Comparison of ENCODE assay signal across 8 mouse cellular contexts in the genomic region with DNA sequence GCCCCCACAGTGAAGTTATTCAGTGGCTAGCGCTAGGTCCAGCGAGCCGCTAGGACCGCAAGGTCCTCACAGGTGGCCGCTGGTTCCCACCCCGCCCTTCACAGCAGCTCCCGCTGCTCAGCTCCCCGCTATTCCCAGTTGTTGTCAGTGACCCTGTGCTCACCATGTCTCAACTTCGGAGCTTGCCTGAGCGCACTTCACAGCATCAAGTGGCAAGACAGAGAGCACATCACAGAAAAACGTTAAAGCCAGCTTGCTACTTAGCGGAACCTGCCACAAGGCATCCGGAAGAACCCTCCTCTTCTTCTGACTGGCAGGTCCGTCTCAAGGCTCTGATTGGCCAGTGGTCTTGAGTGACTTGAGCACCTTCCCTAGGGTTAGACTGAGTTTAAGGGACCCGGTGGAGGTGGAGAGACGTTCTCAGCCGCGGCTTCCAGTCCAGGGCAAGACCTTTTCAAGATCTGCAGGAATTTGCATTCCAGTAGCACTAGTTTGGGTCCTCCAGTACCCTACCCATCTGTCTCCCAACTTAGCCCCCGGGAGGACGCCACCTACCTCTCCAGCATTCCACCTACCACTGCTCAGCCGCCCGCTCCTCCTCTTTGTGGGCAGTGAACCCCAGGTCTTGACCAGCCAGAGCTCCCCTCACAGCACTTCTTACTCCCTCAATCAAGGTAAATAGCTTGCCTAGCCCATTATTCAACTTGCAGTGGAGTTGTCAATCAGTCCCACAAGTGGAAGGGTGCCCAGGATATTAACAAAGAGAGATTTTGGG. TPM values are rescaled to one million over a fixed set of nuclear protein-coding genes. Genes with fewer than 3 reads are reported as not detected.
DNase-seq lines count a peak whose midpoint lies in the region; ATAC-seq and TF ChIP-seq lines count a peak whose summit lies in the region.

No protein-coding gene starts in this region.

- intact Hi-C loops in heart, postnatal 14 days (cut with DNase I) = loop anchor here (2.0 kb wide), 1 partner anchor 29 kb away; no protein-coding TSS in a partner anchor

- TF ChIP-seq EP300 in ES-Bruce4 (IDR thresholded peaks at IDR 0.05; ENCODE audit: insufficient read depth, low read depth, low read length) = 0 out of 2 replicates have a peak, but pooled peaks have one; percentile 4

- peak overlapping the region; percentile 42; the same call in 1 of the 2 replicates for H3K27ac ChIP-seq in ES-Bruce4 (ENCODE audit: insufficient read depth, low read length)
- peak overlapping the region; percentile 74; the same call in 1 of the 2 replicates for H3K27ac ChIP-seq in forebrain, embryonic 14.5 days (ENCODE audit: low read depth, low read length)
- H3K27ac ChIP-seq in neural tube, embryonic 15.5 days (replicated peaks) = peak overlapping the region; percentile 87

- H3K9me3 ChIP-seq in ES-Bruce4 (replicated peaks; ENCODE audit: control insufficient read depth, insufficient read depth, low read length, poor library complexity, severe bottlenecking) = no peaks in the 10 kb centered on the region
- H3K9me3 ChIP-seq in forebrain, embryonic 14.5 days (replicated peaks; ENCODE audit: control insufficient read depth, low read length) = peaks cover 6% of the 10 kb centered on the region
- H3K9me3 ChIP-seq in neural tube, embryonic 15.5 days (replicated peaks) = no peaks in the 10 kb centered on the region

- peak; percentile 96 for DNase-seq in forebrain, embryonic 14.5 days (ENCODE audit: low spot score)
- peak; percentile 82 to 85 for DNase-seq in heart, postnatal 14 days
- peak; percentile 89 for DNase-seq in layer of hippocampus, adult 11-12 months (ENCODE audit: low spot score)
- DNase-seq in lung, adult 18-20 months = peak; percentile 90 to 92
- DNase-seq in testis, postnatal 14 days (ENCODE audit: low spot score) = peak; percentile 85

- peak overlapping the region; percentile 94 for H3K4me3 ChIP-seq in ES-Bruce4 (ENCODE audit: low read depth, low read length)
- peak overlapping the region; percentile 75 for H3K4me3 ChIP-seq in forebrain, embryonic 14.5 days (ENCODE audit: low read depth, low read length)
- H3K4me3 ChIP-seq in neural tube, embryonic 15.5 days (replicated peaks) = peak overlapping the region; percentile 87

- H3K4me2 ChIP-seq in forebrain, embryonic 14.5 days (ENCODE audit: low read length) = peak overlapping the region; percentile 73
- H3K4me2 ChIP-seq in neural tube, embryonic 15.5 days = peak overlapping the region; percentile 84

- TF ChIP-seq POLR2A in ES-Bruce4 (IDR thresholded peaks at IDR 0.05; ENCODE audit: insufficient read depth, low read length) = peak; percentile 67

- H3K27me3 ChIP-seq in ES-Bruce4 (ENCODE audit: control insufficient read depth, insufficient read depth, low read length, poor library complexity, severe bottlenecking) = no peaks in the 10 kb centered on the region
- H3K27me3 ChIP-seq in forebrain, embryonic 14.5 days (replicated peaks; ENCODE audit: control insufficient read depth, insufficient read depth, low read length) = no peaks in the 10 kb centered on the region
- H3K27me3 ChIP-seq in neural tube, embryonic 15.5 days (replicated peaks) = no peaks in the 10 kb centered on the region

- peaks cover 2% of the 10 kb centered on the region for H3K4me1 ChIP-seq in ES-Bruce4 (ENCODE audit: control insufficient read depth, insufficient read depth, low read length)
- H3K4me1 ChIP-seq in forebrain, embryonic 14.5 days (ENCODE audit: control insufficient read depth, insufficient read depth, low read length) = peaks cover 10% of the 10 kb centered on the region
- peaks cover 36% of the 10 kb centered on the region for H3K4me1 ChIP-seq in neural tube, embryonic 15.5 days

- peak overlapping the region; percentile 37 for H3K9ac ChIP-seq in ES-Bruce4 (ENCODE audit: low read depth, poor library complexity, severe bottlenecking)
- H3K9ac ChIP-seq in forebrain, embryonic 14.5 days (ENCODE audit: low read length) = peak overlapping the region; percentile 81
- peak overlapping the region; percentile 77 for H3K9ac ChIP-seq in neural tube, embryonic 15.5 days (replicated peaks)

- TF ChIP-seq CTCF in ES-Bruce4 (IDR thresholded peaks at IDR 0.05; ENCODE audit: low read depth, low read length) = no peak

- peak; percentile 99 for ATAC-seq in cerebellum, adult (ENCODE audit: insufficient number of reproducible peaks, low FRiP score, low TSS enrichment)
- peak; percentile 98 for ATAC-seq in forebrain, embryonic 14.5 days
- ATAC-seq in neural tube, embryonic 15.5 days (ENCODE audit: low FRiP score) = peak; percentile 98

- under 1% methylated on average over 22 of the region's 22 CpGs for WGBS in forebrain, embryonic 14.5 days
- whole genome bisulfite sequencing in neural tube, embryonic 15.5 days = under 1% methylated on average over 22 of the region's 22 CpGs

- peaks cover 7% of the 10 kb centered on the region; the same call in 1 of the 2 replicates for H3K36me3 ChIP-seq in ES-Bruce4 (ENCODE audit: control insufficient read depth, insufficient read depth, low read length, poor library complexity, severe bottlenecking)
- H3K36me3 ChIP-seq in forebrain, embryonic 14.5 days (ENCODE audit: control insufficient read depth, insufficient read depth, low read length) = peaks cover 10% of the 10 kb centered on the region; the same call in 1 of the 2 replicates
- H3K36me3 ChIP-seq in neural tube, embryonic 15.5 days = peaks cover 17% of the 10 kb centered on the region

RNA-seq across cellular contexts. Expression of a gene that starts 30.4 kb away (rescaled TPM):
- polyA plus RNA-seq in ES-Bruce4 (2011; ENCODE audit: insufficient read depth, insufficient read length, low read depth, missing spikeins) = 4.2 and 4.8 TPM in 2 replicates
- 4.1 and 4.9 TPM in 2 replicates for polyA plus RNA-seq in forebrain, embryonic 14.5 days (2014; fragmentation: Nextera tagmentation; extraction: Ambion mirVana)
- 10 to 100 TPM in 1 of 2 experiments, 1 to 10 TPM in 1; 8.9 to 12.7 TPM for total RNA-seq in heart, postnatal 14 days (2021)
- polyA plus RNA-seq in neural tube, embryonic 15.5 days (2015; fragmentation: Nextera tagmentation; extraction: Ambion mirVana) = 11.5 and 12.7 TPM in 2 replicates

Comparison
In these comparisons a context has a peak if more than half of its experiments do, and no peak if none do; other contexts are left out.
1. Peak in every context shown above with its lines: DNase-seq, ATAC-seq, H3K4me3 ChIP-seq and H3K27ac ChIP-seq.